Mouse (Mus musculus): ENCODE data around the gene Fibp. TPM values are rescaled to one million over a fixed set of nuclear protein-coding genes. Genes with fewer than 3 reads are reported as not detected.

Gene Fibp
- polyA plus RNA-seq, 1 experiment from 2014 or later: 155 TPM

DNA sequence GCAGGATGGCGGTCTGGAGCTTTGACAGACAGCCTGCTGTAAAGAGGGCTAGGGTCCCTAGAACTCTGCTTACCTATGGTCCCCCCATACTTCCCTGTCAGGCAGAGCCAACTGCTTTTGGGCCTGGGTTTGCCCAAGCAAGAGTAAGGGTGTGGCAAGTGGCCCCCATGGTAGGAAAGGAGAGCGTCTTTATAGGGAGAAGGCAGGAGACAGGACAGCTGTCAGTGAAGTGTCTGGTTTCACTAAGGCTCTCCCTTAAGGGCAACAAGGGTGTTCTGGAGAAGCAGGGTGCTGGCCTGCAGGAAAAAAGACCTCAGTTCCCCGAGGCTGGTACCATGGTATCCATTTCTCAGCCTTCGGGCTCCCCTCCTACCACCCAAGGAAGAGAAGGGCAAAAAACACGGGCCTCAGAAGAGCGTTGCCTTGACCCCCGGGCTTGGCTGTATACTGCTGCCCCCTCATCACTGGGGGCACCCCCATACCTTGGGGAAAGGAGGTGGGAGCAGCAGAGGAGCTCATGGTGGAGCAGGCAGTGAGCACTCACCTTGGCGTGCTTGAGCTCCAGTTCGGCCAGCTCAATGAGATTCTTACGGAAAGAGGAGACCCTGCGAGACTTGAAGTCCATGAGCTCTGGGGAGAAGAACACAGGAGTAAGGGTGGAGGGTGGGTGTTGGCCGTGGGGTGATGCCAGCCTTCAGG lies 35.1 kb downstream of the Fibp start:
- 83% methylated on average over 12 of the region's 12 CpGs for WGBS
- Histone ChIP-seq H3K27me3 (no peaks in the 10 kb centered on the region), H3K4me3 (no peak overlapping the region), H3K27ac (no peak overlapping the region), H3K4me1 (peaks cover 17% of the 10 kb centered on the region), H3K36me3 (ENCODE audit: poor library complexity, severe bottlenecking) (peaks cover 58% of the 10 kb centered on the region), H3K4me2 (no peak overlapping the region), H3K9ac (no peak overlapping the region), H3K9me3 (replicated peaks) (no peaks in the 10 kb centered on the region)
- ATAC-seq: no peak

DNA sequence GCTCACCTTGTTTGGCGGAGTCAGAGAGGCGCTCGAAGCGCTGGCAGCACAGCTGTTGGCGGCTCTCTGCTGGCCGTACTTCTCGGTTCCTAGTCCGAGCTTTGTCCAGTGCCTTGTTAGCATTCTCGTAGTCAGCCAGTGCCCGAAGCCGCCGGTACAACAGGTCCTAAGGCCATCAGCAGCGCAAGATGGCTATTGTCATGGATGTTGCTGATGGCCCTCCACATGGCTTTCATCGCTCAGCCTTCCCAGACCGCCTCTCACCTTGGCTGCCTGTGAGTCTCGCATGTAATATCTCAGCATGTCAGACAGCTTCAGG lies 35.6 kb downstream of the Fibp start:
- H3K27ac ChIP-seq: no peak overlapping the region
- H3K36me3 ChIP-seq (ENCODE audit: poor library complexity, severe bottlenecking): peaks cover 58% of the 10 kb centered on the region
- no peak overlapping the region for H3K9ac ChIP-seq
- H3K4me1 ChIP-seq: peaks cover 17% of the 10 kb centered on the region
- H3K4me2 ChIP-seq: no peak overlapping the region
- H3K4me3 ChIP-seq: no peak overlapping the region
- H3K9me3 ChIP-seq (replicated peaks): no peaks in the 10 kb centered on the region
- no peak for ATAC-seq
- H3K27me3 ChIP-seq: no peaks in the 10 kb centered on the region
- 89% methylated on average over 16 of the region's 16 CpGs for WGBS

DNA sequence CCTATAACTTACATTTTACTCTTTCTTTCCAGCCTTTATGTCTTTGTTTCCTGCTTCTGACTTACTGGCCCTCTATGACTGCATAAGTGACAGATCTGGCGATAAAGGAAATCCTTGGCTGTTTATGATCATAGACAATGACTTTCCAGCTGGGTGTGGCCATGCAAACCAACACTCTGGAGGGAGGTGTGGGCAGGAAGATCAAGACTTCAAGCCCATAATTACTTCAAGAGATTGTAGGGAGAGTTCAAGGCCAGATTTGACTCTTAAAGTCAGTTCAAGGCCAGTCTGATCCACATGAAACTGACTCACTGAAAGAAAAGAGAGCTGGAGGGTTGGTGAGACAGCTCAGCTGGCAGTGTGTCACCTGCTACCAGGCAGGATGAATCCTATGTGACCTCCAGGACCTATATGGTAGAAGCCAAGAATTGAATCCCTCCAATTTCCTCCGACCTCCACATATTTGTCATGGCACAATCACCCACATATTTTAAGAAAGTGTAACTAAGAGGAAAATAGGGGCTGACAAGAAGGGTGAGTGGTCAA lies 40.0 kb downstream of the Fibp start:
- H3K9me3 ChIP-seq (replicated peaks): no peaks in the 10 kb centered on the region
- no peak for ATAC-seq
- no peak overlapping the region for H3K4me3 ChIP-seq
- H3K27ac ChIP-seq: no peak overlapping the region
- 91% methylated on average over 2 of the region's 2 CpGs for WGBS
- no peak overlapping the region for H3K9ac ChIP-seq
- peaks cover 43% of the 10 kb centered on the region for H3K36me3 ChIP-seq (ENCODE audit: poor library complexity, severe bottlenecking)
- H3K27me3 ChIP-seq: no peaks in the 10 kb centered on the region
- H3K4me2 ChIP-seq: no peak overlapping the region
- H3K4me1 ChIP-seq: no peaks in the 10 kb centered on the region

DNA sequence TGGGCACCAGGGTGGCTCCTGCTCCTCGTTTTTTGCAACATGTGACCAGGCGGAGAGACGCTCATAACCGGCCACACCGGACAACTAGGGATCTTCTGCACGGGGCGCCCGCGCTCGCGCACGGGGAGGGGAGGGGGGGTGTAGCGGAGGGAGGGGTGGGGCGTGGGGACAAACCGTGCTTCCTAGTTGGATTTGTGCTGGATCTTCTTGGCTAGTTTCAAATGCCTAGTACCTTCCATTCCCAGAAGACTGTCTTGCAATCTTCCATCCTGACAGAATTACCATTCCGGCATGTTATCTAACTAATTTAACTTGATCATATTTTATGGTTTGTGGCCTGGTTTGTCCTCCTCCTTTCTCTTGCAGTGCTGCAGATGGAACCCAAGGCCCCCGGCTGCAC lies 43.3 kb downstream of the Fibp start, which contains the start of gene 1700020D05Rik:
TSS of gene 1700020D05Rik (minus strand) at position 101 of the 400 bp plus-strand sequence.
- ATAC-seq: no peak
- Histone ChIP-seq H3K4me3 (no peak within 1 kb of the TSS), H3K27ac (no peak within 1 kb of the TSS), H3K4me2 (no peak within 1 kb of the TSS), H3K4me1 (no peaks in the 10 kb centered on the region), H3K27me3 (no peaks in the 10 kb centered on the region), H3K9me3 (replicated peaks) (no peaks in the 10 kb centered on the region), H3K36me3 (ENCODE audit: poor library complexity, severe bottlenecking) (peaks cover 16% of the 10 kb centered on the region; the same call in 1 of the 2 replicates), H3K9ac (no peak within 1 kb of the TSS)
- WGBS: 62% methylated on average over 17 of the region's 17 CpGs

DNA sequence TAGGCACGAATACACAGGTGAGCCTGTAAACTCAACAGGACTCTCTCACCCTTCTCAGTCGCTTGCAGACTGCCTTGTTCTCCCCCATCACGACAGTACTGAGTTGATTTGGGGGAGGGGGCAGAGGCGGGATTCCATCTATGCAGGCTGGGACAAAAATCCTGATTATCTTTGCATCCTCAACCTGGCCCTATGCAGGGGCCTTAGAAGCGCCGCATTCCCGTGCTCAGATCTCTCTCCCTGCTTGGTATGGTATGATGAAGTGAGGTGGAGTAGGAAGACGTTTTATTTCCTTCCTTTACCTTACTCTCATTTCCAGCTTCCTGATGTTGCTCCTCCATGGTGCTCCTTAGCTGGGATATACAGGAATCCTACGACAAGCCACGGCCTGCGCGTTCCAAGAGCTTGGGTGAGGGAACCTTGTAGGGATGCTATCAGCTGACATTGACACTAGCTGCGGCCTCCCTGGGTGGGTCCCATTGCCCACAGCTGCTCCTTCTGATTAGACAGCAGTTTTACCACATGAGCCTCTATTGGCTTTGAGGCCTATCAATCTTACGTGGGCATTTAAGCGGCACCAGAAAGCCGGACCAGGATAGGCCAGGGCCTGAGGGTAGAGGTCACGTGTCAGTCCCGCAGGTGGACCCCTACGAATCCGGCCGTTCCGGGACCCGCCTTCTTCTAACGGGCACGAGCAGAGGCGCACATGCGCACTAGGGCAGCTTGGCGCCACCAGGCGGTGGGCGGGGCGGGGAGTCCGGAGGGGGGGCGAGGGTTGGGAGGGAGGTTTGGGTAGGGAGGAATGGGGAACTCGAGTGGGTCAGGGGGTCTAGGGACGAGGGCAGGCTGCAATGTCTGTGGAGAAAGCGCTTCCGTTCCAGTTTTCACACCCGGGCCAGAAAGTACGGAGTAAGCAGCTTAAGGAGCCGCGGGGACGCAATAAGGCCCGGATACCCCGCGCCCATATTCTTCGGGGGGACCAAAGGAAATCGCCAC lies 49.9 kb downstream of the Fibp start, which contains the start of gene Snx32:
TSS of gene Snx32 (minus strand) at position 508 of the 996 bp plus-strand sequence.
- 3% methylated on average over 46 of the region's 47 CpGs for WGBS
- Histone ChIP-seq H3K9ac (peak within 1 kb of the TSS; percentile 69), H3K27ac (peak within 1 kb of the TSS; percentile 40), H3K36me3 (ENCODE audit: poor library complexity, severe bottlenecking) (no peaks in the 10 kb centered on the region), H3K4me3 (peak within 1 kb of the TSS; percentile 48), H3K4me1 (peaks cover 23% of the 10 kb centered on the region), H3K27me3 (no peaks in the 10 kb centered on the region), H3K4me2 (peak within 1 kb of the TSS; percentile 74), H3K9me3 (replicated peaks) (0 out of 2 replicates have a peak, but pooled peaks cover 4% of the 10 kb centered on the region)
- ATAC-seq: peak; percentile 99

DNA sequence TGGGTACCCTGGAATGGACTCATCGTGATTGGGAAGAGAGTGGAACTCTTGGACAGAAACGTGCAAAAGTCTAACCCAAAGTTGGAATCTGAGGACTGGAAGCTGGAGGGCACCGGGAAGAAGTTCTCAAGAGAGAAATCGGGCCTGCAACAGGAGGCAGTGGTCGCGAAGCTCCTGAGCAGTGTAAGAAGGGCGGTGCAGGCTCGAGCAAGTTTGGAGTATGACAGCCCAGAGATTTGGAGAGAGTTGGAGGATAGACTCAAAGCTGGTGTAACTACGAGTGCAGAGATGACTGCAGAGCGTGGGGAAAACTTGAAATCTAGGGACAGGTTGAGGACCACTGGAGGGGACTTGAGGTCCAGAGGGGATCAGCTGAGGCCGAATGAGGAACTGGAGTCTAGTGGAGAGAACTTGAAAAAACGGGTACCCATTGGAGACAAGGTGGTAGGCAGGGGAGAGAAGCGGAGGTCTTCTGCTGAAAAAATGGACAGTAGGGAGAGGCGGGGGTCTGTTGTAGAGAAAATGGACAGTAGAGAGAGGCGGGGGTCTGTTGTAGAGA lies 50.7 kb downstream of the Fibp start:
- Histone ChIP-seq H3K27me3 (no peaks in the 10 kb centered on the region), H3K9me3 (replicated peaks) (0 out of 2 replicates have a peak, but pooled peaks cover 4% of the 10 kb centered on the region), H3K4me2 (peak overlapping the region; percentile 74), H3K9ac (peak overlapping the region; percentile 69), H3K36me3 (ENCODE audit: poor library complexity, severe bottlenecking) (no peaks in the 10 kb centered on the region), H3K27ac (no peak overlapping the region), H3K4me3 (peak overlapping the region; percentile 48), H3K4me1 (peaks cover 23% of the 10 kb centered on the region)
- 49% methylated on average over 15 of the region's 15 CpGs for WGBS
- ATAC-seq: no peak

DNA sequence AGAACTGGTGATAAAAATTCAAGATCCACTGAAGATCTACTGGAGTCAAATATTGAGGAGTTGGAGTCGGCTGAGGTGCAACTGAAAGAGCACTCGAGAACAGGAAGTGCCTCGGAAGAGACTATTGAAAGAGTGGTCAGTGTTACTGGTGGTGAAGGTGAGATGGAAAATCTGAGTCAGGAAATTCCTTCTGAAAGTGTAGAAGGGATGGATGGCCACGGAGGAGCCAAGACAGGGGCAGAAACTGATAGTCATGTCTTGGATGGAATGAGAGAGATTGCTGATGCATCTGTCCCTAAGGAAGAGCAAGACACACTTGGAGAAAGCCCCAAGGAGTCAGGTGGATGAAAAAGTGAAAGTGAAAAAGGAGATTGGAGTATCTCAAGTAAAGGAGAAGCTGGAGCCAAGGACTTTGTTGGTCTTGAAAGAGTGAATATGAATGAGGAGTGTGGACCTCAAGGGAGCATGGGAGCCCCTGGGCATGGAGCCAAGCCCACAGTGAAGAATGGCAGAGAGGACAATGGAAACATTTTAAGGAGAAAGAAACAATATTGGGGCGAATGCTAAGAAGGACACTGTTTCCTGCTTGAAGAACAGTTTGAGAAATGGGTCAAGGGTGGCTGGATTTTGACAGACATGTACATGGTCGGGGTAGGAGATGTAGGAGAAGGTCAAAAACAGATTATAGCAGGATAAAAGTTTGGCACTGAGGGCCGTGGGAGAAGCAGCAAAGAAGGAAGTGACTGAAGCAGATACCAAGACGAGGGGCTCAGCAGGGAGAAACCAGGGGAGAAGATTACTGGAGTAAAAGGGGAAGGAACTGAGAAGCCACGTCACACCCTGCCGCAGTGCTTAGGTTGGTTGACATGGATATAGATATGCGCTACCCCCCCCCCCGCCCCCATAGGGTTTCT lies 51.9 kb downstream of the Fibp start:
- Histone ChIP-seq H3K4me2 (peak overlapping the region; percentile 4; the same call in 1 of the 2 replicates), H3K36me3 (ENCODE audit: poor library complexity, severe bottlenecking) (no peaks in the 10 kb centered on the region), H3K4me3 (no peak overlapping the region), H3K27ac (no peak overlapping the region), H3K27me3 (no peaks in the 10 kb centered on the region), H3K9me3 (replicated peaks) (0 out of 2 replicates have a peak, but pooled peaks cover 4% of the 10 kb centered on the region), H3K4me1 (peaks cover 23% of the 10 kb centered on the region), H3K9ac (no peak overlapping the region)
- no peak for ATAC-seq
- 76% methylated on average over 12 of the region's 12 CpGs for WGBS

DNA sequence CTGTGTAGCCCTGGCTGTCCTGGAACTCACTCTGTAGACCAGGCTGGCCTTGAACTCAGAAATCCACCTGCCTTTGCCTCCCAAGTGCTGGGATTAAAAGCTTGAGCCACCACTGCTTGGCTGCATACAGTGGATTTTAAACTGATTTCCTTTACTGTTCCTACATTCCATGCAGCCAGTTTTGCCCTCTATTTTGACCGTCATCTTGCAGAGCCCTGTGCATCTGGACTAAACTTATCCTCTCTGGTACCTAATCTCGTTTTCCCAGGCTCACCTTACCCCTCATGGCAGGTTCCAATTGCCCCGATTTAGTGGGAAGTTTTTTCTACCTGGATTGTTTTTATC lies 52.6 kb downstream of the Fibp start:
- Histone ChIP-seq H3K36me3 (ENCODE audit: poor library complexity, severe bottlenecking) (no peaks in the 10 kb centered on the region), H3K4me2 (no peak overlapping the region), H3K4me1 (peaks cover 23% of the 10 kb centered on the region), H3K27ac (no peak overlapping the region), H3K4me3 (no peak overlapping the region), H3K9me3 (replicated peaks) (0 out of 2 replicates have a peak, but pooled peaks cover 4% of the 10 kb centered on the region), H3K27me3 (no peaks in the 10 kb centered on the region), H3K9ac (no peak overlapping the region)
- no peak for ATAC-seq
- 85% methylated on average over 3 of the region's 3 CpGs for WGBS

Other genes with a start within 250 kb of the Fibp start
- gene Pacs1, start 187.5 kb upstream of the Fibp start, polyA plus RNA-seq (2015; fragmentation: Nextera tagmentation; extraction: Ambion mirVana): 20.2 and 21.4 TPM in 2 replicates
- 428 and 432 TPM in 2 replicates for gene Sf3b2, start 165.2 kb upstream of the Fibp start, polyA plus RNA-seq (2015; fragmentation: Nextera tagmentation; extraction: Ambion mirVana)
- 21.3 and 22.6 TPM in 2 replicates for gene Gal3st3, start 162.3 kb upstream of the Fibp start, polyA plus RNA-seq (2015; fragmentation: Nextera tagmentation; extraction: Ambion mirVana)
- not detected in 2 replicates for gene Catsper1, start 124.9 kb upstream of the Fibp start, polyA plus RNA-seq (2015; fragmentation: Nextera tagmentation; extraction: Ambion mirVana)
- gene Cst6, start 111.0 kb upstream of the Fibp start, polyA plus RNA-seq (2015; fragmentation: Nextera tagmentation; extraction: Ambion mirVana): 1.5 and 1.9 TPM in 2 replicates
- 64.3 and 69.5 TPM in 2 replicates for gene Eif1ad, start 93.9 kb upstream of the Fibp start, polyA plus RNA-seq (2015; fragmentation: Nextera tagmentation; extraction: Ambion mirVana)
- gene Banf1, start 93.4 kb upstream of the Fibp start, polyA plus RNA-seq (2015; fragmentation: Nextera tagmentation; extraction: Ambion mirVana): 479 and 496 TPM in 2 replicates
- gene Sart1, start 71.9 kb upstream of the Fibp start, polyA plus RNA-seq (2015; fragmentation: Nextera tagmentation; extraction: Ambion mirVana): 85.3 and 88.4 TPM in 2 replicates
- 0.39 TPM in 1 of 2 replicates, not detected in the other for gene Tsga10ip, start 58.1 kb upstream of the Fibp start, polyA plus RNA-seq (2015; fragmentation: Nextera tagmentation; extraction: Ambion mirVana)
- gene Drap1, start 35.6 kb upstream of the Fibp start, polyA plus RNA-seq (2015; fragmentation: Nextera tagmentation; extraction: Ambion mirVana): 291 and 298 TPM in 2 replicates
- 40.6 and 44.4 TPM in 2 replicates for gene AI837181, start 35.5 kb upstream of the Fibp start, polyA plus RNA-seq (2015; fragmentation: Nextera tagmentation; extraction: Ambion mirVana)
- not detected in 2 replicates for gene Fosl1, start 13.1 kb upstream of the Fibp start, polyA plus RNA-seq (2015; fragmentation: Nextera tagmentation; extraction: Ambion mirVana)
- gene Ccdc85b, start 2.7 kb upstream of the Fibp start, polyA plus RNA-seq (2015; fragmentation: Nextera tagmentation; extraction: Ambion mirVana): 6.5 and 7.1 TPM in 2 replicates
- 4.4 and 5.4 TPM in 2 replicates for gene Ctsw, start 7.9 kb downstream of the Fibp start, polyA plus RNA-seq (2015; fragmentation: Nextera tagmentation; extraction: Ambion mirVana)
- gene Efemp2, start 13.3 kb downstream of the Fibp start, polyA plus RNA-seq (2015; fragmentation: Nextera tagmentation; extraction: Ambion mirVana): 30.7 and 31.1 TPM in 2 replicates
- gene Mus81, start 27.8 kb downstream of the Fibp start, polyA plus RNA-seq (2015; fragmentation: Nextera tagmentation; extraction: Ambion mirVana): 44.4 and 47.0 TPM in 2 replicates
- 3,452 and 3,520 TPM in 2 replicates for gene Cfl1, start 29.8 kb downstream of the Fibp start, polyA plus RNA-seq (2015; fragmentation: Nextera tagmentation; extraction: Ambion mirVana)
- gene 1700020D05Rik, start 43.2 kb downstream of the Fibp start, polyA plus RNA-seq (2015; fragmentation: Nextera tagmentation; extraction: Ambion mirVana): 0.23 and 0.27 TPM in 2 replicates
- gene Snx32, start 49.9 kb downstream of the Fibp start, polyA plus RNA-seq (2015; fragmentation: Nextera tagmentation; extraction: Ambion mirVana): 41.4 and 44.4 TPM in 2 replicates
- gene Ovol1, start 100.0 kb downstream of the Fibp start, polyA plus RNA-seq (2015; fragmentation: Nextera tagmentation; extraction: Ambion mirVana): 0.06 TPM in 1 of 2 replicates, not detected in the other
- gene Ap5b1, start 107.4 kb downstream of the Fibp start, polyA plus RNA-seq (2015; fragmentation: Nextera tagmentation; extraction: Ambion mirVana): 1.4 and 1.7 TPM in 2 replicates
- 146 and 170 TPM in 2 replicates for gene Rnaseh2c, start 141.3 kb downstream of the Fibp start, polyA plus RNA-seq (2015; fragmentation: Nextera tagmentation; extraction: Ambion mirVana)
- 72.7 and 80.7 TPM in 2 replicates for gene Kat5, start 149.6 kb downstream of the Fibp start, polyA plus RNA-seq (2015; fragmentation: Nextera tagmentation; extraction: Ambion mirVana)
- 33.4 and 34.4 TPM in 2 replicates for gene Rela, start 176.9 kb downstream of the Fibp start, polyA plus RNA-seq (2015; fragmentation: Nextera tagmentation; extraction: Ambion mirVana)
- gene Sipa1, start 203.1 kb downstream of the Fibp start, polyA plus RNA-seq (2015; fragmentation: Nextera tagmentation; extraction: Ambion mirVana): 9.4 and 11.0 TPM in 2 replicates
- 11.3 and 11.7 TPM in 2 replicates for gene Map3k11, start 228.1 kb downstream of the Fibp start, polyA plus RNA-seq (2015; fragmentation: Nextera tagmentation; extraction: Ambion mirVana)
- 21.6 and 29.4 TPM in 2 replicates for gene Pcnx3, start 228.3 kb downstream of the Fibp start, polyA plus RNA-seq (2015; fragmentation: Nextera tagmentation; extraction: Ambion mirVana)
- 0.31 and 0.32 TPM in 2 replicates for gene Kcnk7, start 243.8 kb downstream of the Fibp start, polyA plus RNA-seq (2015; fragmentation: Nextera tagmentation; extraction: Ambion mirVana)